Mouse (Mus musculus): ENCODE results near the gene Bbof1. TPM values are rescaled to one million over a fixed set of nuclear protein-coding genes. Genes with fewer than 3 reads are reported as not detected.
A peak's percentile ranks its signal among the peaks of the same experiment; 100 is the strongest.

Bbof1 gene
- polyA plus RNA-seq, 1 experiment: 7.5 TPM

GRCm38 (mm10) chr12:84399135-84399534 lies 9.7 kb upstream of the Bbof1 start:
- no peak for TF ChIP-seq POLR2A (IDR thresholded peaks at IDR 0.05; ENCODE audit: extremely low read depth, insufficient read depth, low read length)
- no peak for TF ChIP-seq CTCF (IDR thresholded peaks at IDR 0.05; ENCODE audit: extremely low read depth, insufficient read depth, low read length)
- no peak overlapping the region for H3K4me3 ChIP-seq (ENCODE audit: insufficient read depth, low read length)
- no peak overlapping the region for H3K27ac ChIP-seq (ENCODE audit: insufficient read depth, low read length)
- no peaks in the 10 kb centered on the region for H3K4me1 ChIP-seq (ENCODE audit: control insufficient read depth, insufficient read depth, low read length)

- TF ChIP-seq CTCF (IDR thresholded peaks at IDR 0.05; ENCODE audit: extremely low read depth, insufficient read depth, low read length) (no peak), POLR2A (IDR thresholded peaks at IDR 0.05; ENCODE audit: extremely low read depth, insufficient read depth, low read length) (no peak)
- peak overlapping the region; percentile 37; the same call in 1 of the 2 replicates for H3K27ac ChIP-seq (ENCODE audit: insufficient read depth, low read length)
- H3K4me1 ChIP-seq (ENCODE audit: control insufficient read depth, insufficient read depth, low read length): no peaks in the 10 kb centered on the region
These were observed 9.2 kb upstream of the Bbof1 start for GRCm38 (mm10) chr12:84399663-84400062.

GRCm38 (mm10) chr12:84400068-84400467 lies 8.8 kb upstream of the Bbof1 start:
- H3K4me1 ChIP-seq (ENCODE audit: control insufficient read depth, insufficient read depth, low read length): no peaks in the 10 kb centered on the region
- H3K4me3 ChIP-seq (ENCODE audit: insufficient read depth, low read length): no peak overlapping the region
- H3K27ac ChIP-seq (ENCODE audit: insufficient read depth, low read length): peak overlapping the region; percentile 37; the same call in 1 of the 2 replicates
- no peak for TF ChIP-seq POLR2A (IDR thresholded peaks at IDR 0.05; ENCODE audit: extremely low read depth, insufficient read depth, low read length)
- no peak for TF ChIP-seq CTCF (IDR thresholded peaks at IDR 0.05; ENCODE audit: extremely low read depth, insufficient read depth, low read length)

More at GRCm38 (mm10) chr12:84399663-84400062, 9.2 kb upstream of the Bbof1 start:
- no peak overlapping the region for H3K4me3 ChIP-seq (ENCODE audit: insufficient read depth, low read length)

- Histone ChIP-seq H3K4me3 (ENCODE audit: insufficient read depth, low read length) (no peak overlapping the region), H3K27ac (ENCODE audit: insufficient read depth, low read length) (no peak overlapping the region), H3K4me1 (ENCODE audit: control insufficient read depth, insufficient read depth, low read length) (no peaks in the 10 kb centered on the region)
- TF ChIP-seq CTCF (IDR thresholded peaks at IDR 0.05; ENCODE audit: extremely low read depth, insufficient read depth, low read length) (no peak), POLR2A (IDR thresholded peaks at IDR 0.05; ENCODE audit: extremely low read depth, insufficient read depth, low read length) (no peak)
These were observed 8.2 kb upstream of the Bbof1 start for GRCm38 (mm10) chr12:84400653-84401052.

GRCm38 (mm10) chr12:84402923-84403322 lies 5.9 kb upstream of the Bbof1 start:
- TF ChIP-seq CTCF (IDR thresholded peaks at IDR 0.05; ENCODE audit: extremely low read depth, insufficient read depth, low read length): no peak
- no peak for TF ChIP-seq POLR2A (IDR thresholded peaks at IDR 0.05; ENCODE audit: extremely low read depth, insufficient read depth, low read length)
- Histone ChIP-seq H3K4me3 (ENCODE audit: insufficient read depth, low read length) (no peak overlapping the region), H3K4me1 (ENCODE audit: control insufficient read depth, insufficient read depth, low read length) (no peaks in the 10 kb centered on the region), H3K27ac (ENCODE audit: insufficient read depth, low read length) (no peak overlapping the region)

- H3K4me3 ChIP-seq (ENCODE audit: insufficient read depth, low read length): no peak overlapping the region
- TF ChIP-seq CTCF (IDR thresholded peaks at IDR 0.05; ENCODE audit: extremely low read depth, insufficient read depth, low read length) (no peak), POLR2A (IDR thresholded peaks at IDR 0.05; ENCODE audit: extremely low read depth, insufficient read depth, low read length) (no peak)
- no peaks in the 10 kb centered on the region; the same call in 1 of the 2 replicates for H3K4me1 ChIP-seq (ENCODE audit: control insufficient read depth, insufficient read depth, low read length)
- no peak overlapping the region for H3K27ac ChIP-seq (ENCODE audit: insufficient read depth, low read length)
These were observed 4.3 kb upstream of the Bbof1 start for GRCm38 (mm10) chr12:84404541-84404940.

GRCm38 (mm10) chr12:84407259-84407658 lies 1.6 kb upstream of the Bbof1 start:
- H3K4me3 ChIP-seq (ENCODE audit: insufficient read depth, low read length): no peak overlapping the region
- H3K4me1 ChIP-seq (ENCODE audit: control insufficient read depth, insufficient read depth, low read length): no peaks in the 10 kb centered on the region; the same call in 1 of the 2 replicates
- H3K27ac ChIP-seq (ENCODE audit: insufficient read depth, low read length): no peak overlapping the region
- TF ChIP-seq CTCF (IDR thresholded peaks at IDR 0.05; ENCODE audit: extremely low read depth, insufficient read depth, low read length) (no peak), POLR2A (IDR thresholded peaks at IDR 0.05; ENCODE audit: extremely low read depth, insufficient read depth, low read length) (no peak)

- Histone ChIP-seq H3K4me3 (ENCODE audit: insufficient read depth, low read length) (peak overlapping the region; percentile 48), H3K27ac (ENCODE audit: insufficient read depth, low read length) (peak overlapping the region; percentile 88), H3K4me1 (ENCODE audit: control insufficient read depth, insufficient read depth, low read length) (no peaks in the 10 kb centered on the region; the same call in 1 of the 2 replicates)
- TF ChIP-seq POLR2A (IDR thresholded peaks at IDR 0.05; ENCODE audit: extremely low read depth, insufficient read depth, low read length) (no peak), CTCF (IDR thresholded peaks at IDR 0.05; ENCODE audit: extremely low read depth, insufficient read depth, low read length) (no peak)
These were observed 725 bp upstream of the Bbof1 start for GRCm38 (mm10) chr12:84407874-84408818.

GRCm38 (mm10) chr12:84416834-84417604 lies 8.1 kb downstream of the Bbof1 start, which contains the start of gene Rnf113a2:
TSS of gene Rnf113a2 (plus strand) at chr12:84417196.
- TF ChIP-seq CTCF (IDR thresholded peaks at IDR 0.05; ENCODE audit: extremely low read depth, insufficient read depth, low read length): no peak
- peak; percentile 84 for TF ChIP-seq POLR2A (IDR thresholded peaks at IDR 0.05; ENCODE audit: extremely low read depth, insufficient read depth, low read length)
- Histone ChIP-seq H3K27ac (ENCODE audit: insufficient read depth, low read length) (no peak within 1 kb of the TSS; the same call in 1 of the 2 replicates), H3K4me1 (ENCODE audit: control insufficient read depth, insufficient read depth, low read length) (peaks cover 1% of the 10 kb centered on the region; the same call in 1 of the 2 replicates), H3K4me3 (ENCODE audit: insufficient read depth, low read length) (peak within 1 kb of the TSS; percentile 26)
